ENCODE assay signal across 8 mouse cellular contexts in genomic region chr5:138193771-138194727, GRCm38 (mm10). TPM values are rescaled to one million over a fixed set of nuclear protein-coding genes. Genes with fewer than 3 reads are reported as not detected.
A peak's percentile ranks its signal among the peaks of the same experiment; 100 is the strongest.
DNase-seq lines count a peak whose midpoint lies in the region; ATAC-seq and TF ChIP-seq lines count a peak whose summit lies in the region.

Gene Mblac1, plus strand, starts transcription at chr5:138194314.

- H3K27ac ChIP-seq in gastrocnemius, adult 2 months, result peak within 1 kb of the TSS; percentile 94

- TF ChIP-seq CTCF in gastrocnemius, adult 2 months (IDR thresholded peaks at IDR 0.05), result no peak

- intact Hi-C loops in gastrocnemius, adult 2 months (cut with DNase I), result loop anchor here (2.0 kb wide), 1 partner anchor 77 kb away; the partner anchor contains the start of gene Zscan21
- intact Hi-C loops in left cerebral cortex, postnatal 10 days (cut with DNase I), result no loop called here

- peak; percentile 79 for ATAC-seq in megakaryocyte-erythroid progenitor cell, adult 5-6 weeks (replicated peaks; ENCODE audit: low FRiP score, low TSS enrichment, poor library complexity, severe bottlenecking)

- DNase-seq in ZHBTc4 (ENCODE audit: low read depth, low spot score), result peak; percentile 94
- DNase-seq in cerebellum, postnatal 4 days (ENCODE audit: low spot score in 2 of 2), result peak; percentile 46 to 73
- DNase-seq in gastrocnemius, adult 2 months, result peak; percentile 88
- peak; percentile 94 for DNase-seq in hindlimb bud, embryonic 11.5 days (ENCODE audit: extremely low spot score, low read depth, low spot score)
- DNase-seq in left cerebral cortex, postnatal 10 days (ENCODE audit: extremely low spot score in 1 of 2, low spot score in 2 of 2), result peak; percentile 72 to 85
- DNase-seq in right cerebral cortex, postnatal 25 days, result peak; percentile 83
- DNase-seq in urinary bladder, postnatal 4 days (ENCODE audit: low spot score in 2 of 2), result peak; percentile 73 to 76

- H3K4me3 ChIP-seq in gastrocnemius, adult 2 months, result peak within 1 kb of the TSS; percentile 83

RNA-seq across cellular contexts. Expression of gene Mblac1, which starts in this region (rescaled TPM):
- 1 to 10 TPM; 1.3 to 1.4 TPM for total RNA-seq in gastrocnemius, adult 2 months (2021)
- total RNA-seq in left cerebral cortex, postnatal 10 days (2021), result 10 to 100 TPM; 10.3 to 11.1 TPM
- 5.1 and 8.0 TPM in 2 replicates for total RNA-seq in megakaryocyte-erythroid progenitor cell, adult 5-6 weeks (2014; fragmentation: Nextera tagmentation)
- total RNA-seq in megakaryocyte-erythroid progenitor cell, adult 5-6 weeks (2017), result 2.5 and 8.3 TPM in 2 replicates

Comparison
In these comparisons a context has a peak if more than half of its experiments do, and no peak if none do; other contexts are left out.
1. Peak in every context shown above with its lines: DNase-seq, ATAC-seq, H3K4me3 ChIP-seq and H3K27ac ChIP-seq.